In the genomic region with DNA sequence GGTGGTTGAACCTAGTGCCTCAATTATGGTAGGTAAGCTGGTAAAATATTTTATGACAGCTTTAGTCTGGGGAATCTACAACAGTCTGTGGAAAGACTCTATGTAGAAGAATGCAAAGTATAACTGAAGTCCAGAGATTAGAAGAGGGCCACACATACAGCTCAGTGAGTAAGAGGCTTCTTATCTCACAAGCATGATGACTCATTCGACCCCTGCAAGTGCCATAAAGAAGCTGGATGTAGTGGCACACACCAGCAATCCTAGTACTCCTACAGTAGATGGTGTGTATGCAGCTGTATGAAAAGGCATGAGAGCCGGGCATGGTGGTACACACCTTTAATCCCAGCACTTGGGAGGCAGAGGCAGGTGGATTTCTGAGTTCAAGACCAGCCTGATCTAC, we compare ENCODE assay signal across 25 mouse cellular contexts.
DNase-seq lines count a peak whose midpoint lies in the region; ATAC-seq lines count a peak whose summit lies in the region.
"Had no signal": no experiment of that assay in that cellular context is flagged by ENCODE, and none has a peak within 500 bp of the region (broad histone marks: within the 10 kb centered on the region; RNA-seq: fewer than 3 reads in every experiment).

No protein-coding gene starts in this region.

- ATAC-seq in lung, embryonic 16.5 days (ENCODE audit: low read depth): peak; percentile 51
- ATAC-seq in intestine, embryonic 14.5 days (replicated peaks; ENCODE audit: low FRiP score, low TSS enrichment, low read depth): peak; percentile 81
- ATAC-seq in stomach, embryonic 16.5 days (ENCODE audit: insufficient read depth, low FRiP score): peak; percentile 50; the same call in 1 of the 2 replicates
- ATAC-seq: forebrain, embryonic 16.5 days; Patski had no signal

- H3K4me2 ChIP-seq in lung, embryonic 16.5 days (ENCODE audit: low read depth, low read length): no peak overlapping the region
- no peak overlapping the region for H3K4me2 ChIP-seq in intestine, embryonic 14.5 days (ENCODE audit: low read length)
- no peak overlapping the region for H3K4me2 ChIP-seq in stomach, embryonic 16.5 days (ENCODE audit: low read depth, low read length)
- H3K4me2 ChIP-seq: embryonic facial prominence, embryonic 15.5 days; heart, embryonic 11.5 days; hindbrain, embryonic 12.5 days had no signal

- peaks cover 2% of the 10 kb centered on the region; the same call in 1 of the 2 replicates for H3K4me1 ChIP-seq in lung, embryonic 16.5 days (replicated peaks; ENCODE audit: control insufficient read depth, insufficient read depth, low read length)
- peaks cover 6% of the 10 kb centered on the region for H3K4me1 ChIP-seq in intestine, embryonic 14.5 days (replicated peaks; ENCODE audit: control insufficient read depth, insufficient read depth, low read length)
- H3K4me1 ChIP-seq in stomach, embryonic 16.5 days (ENCODE audit: control insufficient read depth, insufficient read depth, low read length): peaks cover 4% of the 10 kb centered on the region; the same call in 1 of the 2 replicates
- H3K4me1 ChIP-seq: embryonic facial prominence, embryonic 15.5 days; hindbrain, embryonic 12.5 days had no signal

- no peaks in the 10 kb centered on the region for H3K36me3 ChIP-seq in lung, embryonic 16.5 days (ENCODE audit: control insufficient read depth, insufficient read depth, low read length)
- no peaks in the 10 kb centered on the region for H3K36me3 ChIP-seq in intestine, embryonic 14.5 days (ENCODE audit: control insufficient read depth, insufficient read depth, low read length)
- no peaks in the 10 kb centered on the region for H3K36me3 ChIP-seq in stomach, embryonic 16.5 days (ENCODE audit: control insufficient read depth, insufficient read depth, low read length)
- H3K36me3 ChIP-seq: embryonic facial prominence, embryonic 15.5 days; hindbrain, embryonic 12.5 days; midbrain, embryonic 10.5 days had no signal

- no peak overlapping the region for H3K27ac ChIP-seq in lung, embryonic 16.5 days (ENCODE audit: low read length)
- H3K27ac ChIP-seq in intestine, embryonic 14.5 days (ENCODE audit: low read depth): no peak overlapping the region
- no peak overlapping the region for H3K27ac ChIP-seq in stomach, embryonic 16.5 days (ENCODE audit: low read length)
- H3K27ac ChIP-seq: embryonic facial prominence, embryonic 15.5 days; hindbrain, embryonic 12.5 days; macrophage; midbrain, embryonic 10.5 days had no signal

- no peaks in the 10 kb centered on the region for H3K9me3 ChIP-seq in lung, embryonic 16.5 days (ENCODE audit: control insufficient read depth, low read length)
- H3K9me3 ChIP-seq in intestine, embryonic 14.5 days (ENCODE audit: control insufficient read depth, low read length): no peaks in the 10 kb centered on the region
- H3K9me3 ChIP-seq in stomach, embryonic 16.5 days (replicated peaks; ENCODE audit: control insufficient read depth, low read length): no peaks in the 10 kb centered on the region
- H3K9me3 ChIP-seq: embryonic facial prominence, embryonic 15.5 days; hindbrain, embryonic 12.5 days; midbrain, embryonic 10.5 days had no signal

- no peak overlapping the region for H3K4me3 ChIP-seq in lung, embryonic 16.5 days (ENCODE audit: low read length)
- H3K4me3 ChIP-seq in intestine, embryonic 14.5 days (ENCODE audit: low read depth, low read length): no peak overlapping the region
- no peak overlapping the region for H3K4me3 ChIP-seq in stomach, embryonic 16.5 days (replicated peaks; ENCODE audit: low read length)
- H3K4me3 ChIP-seq: embryonic facial prominence, embryonic 15.5 days; hindbrain, embryonic 12.5 days; midbrain, embryonic 10.5 days had no signal

- no peak overlapping the region for H3K9ac ChIP-seq in lung, embryonic 16.5 days (ENCODE audit: low read length)
- H3K9ac ChIP-seq in intestine, embryonic 14.5 days (ENCODE audit: low read length): no peak overlapping the region
- no peak overlapping the region for H3K9ac ChIP-seq in stomach, embryonic 16.5 days (ENCODE audit: low read length)
- H3K9ac ChIP-seq: embryonic facial prominence, embryonic 15.5 days; hindbrain, embryonic 12.5 days had no signal

- H3K27me3 ChIP-seq in lung, embryonic 16.5 days (ENCODE audit: control insufficient read depth, insufficient read depth, low read depth, low read length): no peaks in the 10 kb centered on the region
- H3K27me3 ChIP-seq in intestine, embryonic 14.5 days (replicated peaks; ENCODE audit: control insufficient read depth, insufficient read depth, low read length): no peaks in the 10 kb centered on the region
- H3K27me3 ChIP-seq in stomach, embryonic 16.5 days (ENCODE audit: control insufficient read depth, insufficient read depth, low read length): no peaks in the 10 kb centered on the region
- H3K27me3 ChIP-seq: embryonic facial prominence, embryonic 15.5 days; hindbrain, embryonic 12.5 days; Patski had no signal

- DNase-seq in heart, adult 11 months: peak; percentile 25
- no peak for DNase-seq in heart, adult 18-20 months
- DNase-seq in lung, postnatal 4 days: no peak
- DNase-seq in intestine, embryonic 14.5 days (ENCODE audit: low spot score): no peak
- DNase-seq in urinary bladder, postnatal 36 days (ENCODE audit: low spot score in 2 of 2): no peak
- no peak for DNase-seq in urinary bladder, adult 2 months (ENCODE audit: low spot score)
- DNase-seq: adrenal gland, postnatal 14 days; cerebellum, adult 11 months; cerebellum, postnatal 14 days; gastrocnemius, postnatal 25 days; kidney, adult 18-20 months; kidney, postnatal 14 days; liver; retina, postnatal 1 day; right cerebral cortex, postnatal 4 days; thymus, postnatal 36 days had no signal

- 49% methylated on average over 2 of the region's 2 CpGs for WGBS in lung, embryonic 16.5 days
- 55% methylated on average over 2 of the region's 2 CpGs for WGBS in intestine, embryonic 14.5 days
- 44% methylated on average over 2 of the region's 2 CpGs for WGBS in stomach, embryonic 16.5 days
